Mouse (Mus musculus) spleen, adult 2 months (tissue): Measurements from ENCODE around the gene Upp2.

Experiments used
- CTCF ChIP-seq: fragments of 200-500 bp; IDR thresholded peaks from 2 replicates; pipeline ENCODE4 v1.5.1; 2011; ENCODE audit warnings: mild to moderate bottlenecking, inconsistent platforms; ENCODE audit not compliant: insufficient read depth, insufficient read length, insufficient replicate concordance; ENCODE audit errors: extremely low read depth
- POLR2A ChIP-seq: fragments of 200-500 bp; IDR thresholded peaks from 2 replicates; pipeline ENCODE4 v1.6.1; 2011; ENCODE audit warnings: low read depth, low read length, inconsistent platforms

DNA sequence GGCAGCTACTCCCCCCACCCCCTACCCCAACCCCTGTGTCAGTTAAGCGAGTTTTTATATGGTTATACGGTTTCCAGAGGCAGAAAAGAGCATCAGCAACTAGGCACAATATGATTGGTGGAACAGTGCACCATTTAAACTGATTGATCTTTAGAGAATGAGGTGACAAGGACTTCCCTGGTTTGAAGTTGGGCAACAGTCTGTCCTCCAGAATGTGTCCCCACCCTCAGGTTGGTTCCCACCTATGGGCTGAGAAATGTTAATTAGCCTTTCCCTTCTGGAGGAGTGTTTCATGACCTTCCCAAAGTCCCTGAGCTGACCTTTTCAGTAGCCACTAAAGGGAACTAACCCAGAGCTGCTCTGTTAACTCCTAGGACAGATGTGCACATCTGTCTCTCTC, 58.6 kb downstream of the Upp2 start:
- no peak for TF ChIP-seq POLR2A
- no peak for TF ChIP-seq CTCF
